Mouse (Mus musculus) layer of hippocampus, adult 18-20 months (tissue): ENCODE data around the gene Gstm5. TPM values are rescaled to one million over a fixed set of nuclear protein-coding genes. Genes with fewer than 3 reads are reported as not detected.
A peak's percentile ranks its signal among the peaks of the same experiment; 100 is the strongest.
"Not testable (repeated sequence)": the region's sequence is repeated elsewhere in the genome, so short reads cannot be mapped to it uniquely, and the experiment has no call there.

Experiments
- DNase-seq, 2 experiments: peaks; one replicate each; pipeline ENCODE4 v3.0.0; 2022; ENCODE audit warnings: low spot score in 2 of 2
- total RNA-seq, 2 experiments: library from RNA; stranded (reverse); gene quantifications; 2 replicates each; pipeline ENCODE4 v1.2.3; 2021

Gene Gstm5
- total RNA-seq, 2 experiments from 2014 or later: 286 to 295 TPM

DNA sequence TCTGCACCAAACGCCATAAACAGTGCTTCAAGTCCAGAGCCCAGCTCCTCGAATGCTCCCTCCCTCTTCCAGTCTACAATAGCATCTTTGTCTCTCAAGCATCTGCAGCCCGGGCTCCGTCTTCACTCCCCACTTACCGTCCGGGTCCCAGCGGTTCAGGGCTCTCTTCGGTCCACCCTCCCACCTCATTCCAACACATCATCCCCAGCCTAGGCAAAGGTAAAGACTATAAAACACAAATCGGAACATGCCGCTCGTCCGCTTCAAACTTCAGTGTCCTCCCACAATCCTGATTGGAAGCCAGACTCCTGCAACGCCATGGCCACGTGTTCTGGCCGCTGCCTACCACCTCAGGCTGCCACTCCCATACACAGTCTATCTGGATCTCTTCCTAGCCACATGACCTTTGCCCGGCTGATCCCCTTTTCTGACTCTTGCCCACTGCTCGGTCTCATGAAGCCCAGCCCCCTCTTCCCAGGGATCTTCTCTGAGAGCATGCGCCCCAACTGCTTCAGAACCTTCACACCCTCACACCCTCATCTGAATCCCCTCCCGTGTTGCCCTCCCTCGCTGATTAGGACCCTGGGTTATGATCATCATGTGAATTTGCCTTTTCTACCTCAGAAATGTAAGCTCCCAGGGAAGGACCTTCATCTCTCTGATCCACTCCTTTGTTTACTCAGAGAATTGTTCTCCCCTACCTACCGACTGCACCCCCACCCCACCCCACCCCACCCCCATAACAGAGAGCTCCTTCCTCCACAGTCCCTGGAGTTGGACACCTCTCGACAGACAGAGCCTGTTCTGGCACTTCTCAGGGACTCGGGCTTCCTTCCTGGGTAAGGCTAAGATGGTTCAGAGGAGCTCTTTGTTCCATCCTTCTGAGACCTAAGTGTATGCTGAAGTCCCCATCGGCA is 22.0 kb upstream of the Gstm5 start:
- DNase-seq: no peak

DNA sequence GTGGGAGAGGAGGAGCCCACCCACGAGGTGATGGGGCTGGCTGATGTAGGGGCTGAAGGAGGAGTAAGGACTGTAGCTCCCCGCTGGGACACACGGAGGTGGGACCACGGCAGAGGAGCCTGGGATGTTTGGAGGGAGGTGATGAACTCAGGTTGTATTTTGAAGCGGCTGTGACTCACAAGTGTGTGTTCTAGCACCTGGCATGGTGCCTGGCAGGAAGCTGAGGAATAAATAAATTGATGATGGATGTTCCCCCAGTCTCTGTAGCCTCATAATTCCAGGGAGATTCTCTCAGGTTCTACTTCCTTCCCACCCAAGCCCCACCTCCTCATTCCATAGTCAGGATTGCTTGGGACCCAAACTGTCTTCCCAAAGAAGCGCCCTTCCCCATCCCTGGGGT is 20.4 kb upstream of the Gstm5 start:
- DNase-seq: no peak

DNA sequence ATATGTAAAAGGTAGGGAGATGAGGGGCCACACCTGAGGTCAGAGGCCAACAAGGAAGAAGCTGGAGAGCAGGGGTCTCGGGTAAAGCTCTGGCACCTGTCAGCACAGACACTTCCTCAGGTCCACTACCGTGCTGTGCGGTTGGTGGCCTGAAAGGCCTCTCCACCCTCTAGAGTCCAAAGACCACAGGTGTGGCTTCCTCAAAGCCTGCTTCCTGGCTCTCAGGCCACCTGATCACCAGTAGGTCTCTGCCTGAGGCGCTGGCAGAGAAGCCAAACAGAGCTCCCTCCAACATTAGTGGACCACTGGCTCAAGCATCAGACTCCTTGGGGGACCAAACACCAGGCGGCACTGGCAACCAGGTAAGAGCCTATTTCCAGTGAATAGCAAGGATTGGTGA is 18.6 kb upstream of the Gstm5 start, which contains the start of gene Eps8l3:
Gene Eps8l3 (plus strand): TSS at position 225 of the 400 bp plus-strand sequence.
- no peak for DNase-seq

DNA sequence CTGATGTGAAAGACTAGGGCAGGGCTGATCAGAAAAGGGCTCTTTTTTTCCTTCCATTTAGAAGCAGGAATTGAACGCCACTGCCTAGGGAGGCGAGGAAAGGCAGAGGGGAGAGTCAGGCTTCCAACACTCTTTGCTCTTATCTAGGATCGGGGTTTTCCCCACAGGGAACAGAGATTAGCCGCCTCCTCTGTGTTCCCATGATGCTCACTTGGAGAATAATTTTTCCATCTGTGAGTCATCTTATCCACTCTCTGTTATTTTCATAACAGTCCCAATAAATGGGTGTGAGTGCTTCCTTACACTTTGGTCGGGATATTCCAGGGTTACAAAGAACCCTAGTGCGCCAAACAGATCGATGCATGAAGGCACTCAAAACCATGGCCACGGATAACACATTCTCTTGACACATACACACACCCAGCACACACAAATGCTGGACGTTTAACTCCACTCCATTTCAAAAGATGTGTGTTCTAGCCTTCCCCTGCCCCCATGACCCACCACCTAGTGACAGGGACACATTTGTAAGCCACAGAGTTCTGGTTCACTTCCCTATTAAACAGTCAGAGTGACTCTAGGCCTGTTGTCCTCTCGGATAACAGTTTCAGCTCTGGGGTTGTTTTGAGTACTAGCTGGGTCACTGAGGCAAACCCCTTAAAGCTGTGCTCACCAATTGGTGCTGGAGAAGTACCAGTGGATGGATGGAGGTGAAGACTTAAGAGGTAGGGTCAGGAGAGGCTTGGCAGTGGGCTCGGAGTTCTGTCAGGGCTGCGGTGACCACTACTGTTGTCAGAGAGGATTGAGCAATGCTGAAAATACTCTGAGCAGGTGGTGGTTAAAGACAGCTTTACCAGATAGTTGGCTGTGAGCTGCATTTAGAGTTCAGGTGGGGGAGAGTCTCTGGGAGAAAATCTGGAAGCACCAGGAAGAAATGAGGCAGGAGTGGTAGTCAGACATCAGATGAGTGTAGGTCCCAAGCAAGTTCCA is 17.6 kb upstream of the Gstm5 start:
- peak in 1 of 2 experiments; percentile 64 for DNase-seq

DNA sequence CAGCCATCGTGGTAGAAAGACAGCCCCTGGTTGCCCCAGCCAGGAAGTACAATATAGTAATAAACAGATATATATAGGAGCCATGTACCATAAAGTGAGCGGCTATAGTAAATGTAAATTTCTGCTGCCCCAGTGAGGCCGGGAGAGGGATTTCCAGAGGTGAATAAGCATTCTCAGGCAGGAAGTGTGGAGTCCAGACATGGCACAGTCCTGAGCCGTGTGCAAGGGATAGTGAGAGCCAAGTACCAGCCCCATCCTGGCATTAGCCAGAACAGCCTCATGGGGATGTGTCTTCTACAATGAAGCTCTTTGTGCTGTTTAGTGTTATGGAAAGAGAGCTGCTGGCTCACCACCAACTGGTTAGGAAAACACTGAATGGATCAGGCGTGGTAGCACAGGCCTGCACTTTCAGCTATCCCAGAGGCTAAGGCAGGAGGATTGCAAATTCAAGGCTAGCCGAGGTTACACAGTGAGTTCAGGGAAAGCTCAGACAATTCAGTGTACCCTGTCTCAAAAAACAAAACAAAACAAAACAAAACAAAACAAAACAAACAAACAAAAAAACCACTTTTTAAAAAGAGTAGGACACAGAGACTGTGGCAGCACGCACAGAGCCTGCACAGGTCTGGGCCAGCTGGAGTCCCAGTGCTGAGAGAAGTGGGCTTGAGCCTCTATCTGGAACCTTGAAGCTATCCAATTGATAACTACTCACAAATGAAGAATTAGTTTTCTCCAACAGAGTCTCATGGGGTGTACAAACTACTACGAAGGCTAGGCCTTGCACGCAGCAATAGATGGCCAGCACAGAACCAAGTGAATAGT is 7.7 kb upstream of the Gstm5 start:
- DNase-seq: peak; percentile 58 to 87

DNA sequence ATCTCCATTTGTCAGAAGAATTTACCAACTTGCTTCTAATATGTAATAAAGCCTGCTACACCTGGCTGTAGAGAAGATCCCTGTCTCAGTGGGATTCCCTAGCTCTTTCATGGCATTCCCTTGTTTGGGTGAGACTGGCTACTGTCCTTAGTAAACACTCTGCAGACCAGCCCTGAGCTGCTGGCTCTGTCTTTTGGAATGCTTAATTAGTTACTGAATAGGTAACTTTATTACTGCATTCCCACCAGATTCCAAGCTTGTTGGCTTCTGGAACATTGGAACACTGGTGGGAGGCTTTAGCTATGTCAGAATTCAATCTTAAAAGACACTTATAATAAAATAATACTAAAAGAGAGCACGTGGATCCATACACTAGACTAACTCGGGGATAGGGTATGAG is 6.4 kb upstream of the Gstm5 start:
- DNase-seq: not testable (repeated sequence)

DNA sequence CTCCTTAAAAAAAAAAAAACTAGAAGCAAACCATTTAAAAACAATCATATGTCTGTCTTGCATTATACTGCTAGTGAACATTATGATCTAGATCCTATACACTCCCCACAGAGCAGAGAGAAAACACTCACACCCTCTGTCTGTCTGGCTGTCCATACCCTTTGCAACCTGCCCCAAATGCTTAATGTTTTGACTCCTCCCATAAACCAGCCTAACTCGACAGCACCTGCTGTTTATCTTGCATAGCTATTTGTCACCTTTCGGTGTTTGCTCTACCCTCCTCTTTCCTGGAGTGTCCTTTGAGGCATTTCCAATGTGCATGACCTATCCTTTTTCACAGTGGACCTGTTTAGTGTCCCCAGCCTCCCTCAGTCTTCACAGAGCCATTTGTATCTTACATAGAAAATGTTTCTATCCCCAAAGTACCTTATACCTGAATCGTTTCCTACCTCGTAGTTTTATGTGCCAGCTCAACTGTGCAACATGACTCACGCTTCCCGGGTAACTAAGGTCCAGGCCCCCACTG is 364 bp upstream of the Gstm5 start:
- DNase-seq: no peak

DNA sequence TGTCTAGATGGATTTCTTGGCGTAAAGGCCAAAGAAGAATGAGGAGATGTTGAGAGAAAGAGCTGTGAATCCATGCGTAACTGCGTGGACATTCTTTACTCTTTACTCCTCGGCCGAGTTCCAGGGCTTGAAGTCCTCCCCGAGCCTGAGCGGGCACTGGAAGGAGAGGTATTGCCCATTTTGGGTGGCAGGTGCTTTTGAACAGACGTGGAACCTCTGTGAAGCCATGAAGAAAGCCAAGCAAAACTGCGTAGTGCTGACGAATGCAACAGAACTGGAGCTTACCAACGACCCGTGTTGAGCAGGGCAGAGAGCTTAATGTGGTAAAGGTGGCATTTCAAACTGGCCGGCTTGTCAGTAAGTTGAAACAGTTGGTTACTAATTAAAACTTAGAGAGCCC is 3.1 kb downstream of the Gstm5 start:
- no peak for DNase-seq

DNA sequence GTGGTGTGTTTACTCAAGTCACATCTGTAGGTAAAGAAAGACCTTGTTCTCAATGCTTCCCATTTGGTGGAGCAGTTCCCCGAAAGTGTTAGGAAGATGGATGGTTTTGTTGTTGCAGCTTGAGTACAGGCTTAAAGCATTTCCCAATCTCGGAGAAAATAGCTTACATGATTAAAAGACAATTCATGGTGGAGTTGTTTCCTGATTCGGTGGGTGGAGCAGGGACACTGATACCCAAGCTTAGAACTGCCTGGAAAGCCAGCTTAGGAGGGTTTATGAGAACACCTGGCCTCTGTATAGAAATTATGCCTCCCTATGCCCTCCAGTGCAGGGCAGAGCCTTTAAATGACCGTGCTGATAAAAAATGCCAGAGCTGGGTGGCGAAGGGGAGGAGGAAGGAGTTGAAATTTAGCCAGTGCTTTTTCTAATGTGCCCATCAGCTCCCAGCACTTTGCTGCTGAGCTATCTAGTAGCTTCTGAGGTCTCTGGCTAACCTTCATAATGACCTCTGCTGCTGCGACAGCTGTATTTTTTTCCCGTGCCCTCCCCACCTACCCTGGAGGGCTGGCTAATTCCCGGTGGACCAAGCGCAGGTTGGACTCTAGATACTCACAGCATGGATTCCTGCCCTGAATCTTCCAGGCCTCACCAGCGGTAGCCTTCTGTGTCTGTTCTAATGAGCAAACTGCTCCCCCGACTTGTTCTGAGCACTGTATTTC is 5.5 kb downstream of the Gstm5 start:
- DNase-seq: no peak

DNA sequence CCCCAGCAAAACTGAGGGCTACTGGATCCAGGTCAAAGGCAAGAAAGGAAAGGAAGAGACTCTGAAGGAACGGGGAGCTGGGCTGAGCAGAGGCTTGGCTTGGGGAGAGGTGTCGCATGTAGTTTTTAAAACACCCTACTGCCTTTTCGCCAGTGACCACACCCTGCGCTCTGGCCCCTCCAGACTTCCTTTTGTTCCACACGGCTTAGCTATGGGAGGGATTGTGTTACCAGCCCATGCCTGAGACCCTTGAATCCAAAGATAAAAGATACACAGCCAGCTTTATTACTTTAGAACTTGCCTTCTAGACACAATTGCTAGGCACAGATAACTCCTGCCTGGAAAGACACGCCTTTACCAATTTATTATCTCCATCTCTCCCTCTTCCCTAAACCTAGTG is 10.3 kb downstream of the Gstm5 start:
- no peak for DNase-seq

DNA sequence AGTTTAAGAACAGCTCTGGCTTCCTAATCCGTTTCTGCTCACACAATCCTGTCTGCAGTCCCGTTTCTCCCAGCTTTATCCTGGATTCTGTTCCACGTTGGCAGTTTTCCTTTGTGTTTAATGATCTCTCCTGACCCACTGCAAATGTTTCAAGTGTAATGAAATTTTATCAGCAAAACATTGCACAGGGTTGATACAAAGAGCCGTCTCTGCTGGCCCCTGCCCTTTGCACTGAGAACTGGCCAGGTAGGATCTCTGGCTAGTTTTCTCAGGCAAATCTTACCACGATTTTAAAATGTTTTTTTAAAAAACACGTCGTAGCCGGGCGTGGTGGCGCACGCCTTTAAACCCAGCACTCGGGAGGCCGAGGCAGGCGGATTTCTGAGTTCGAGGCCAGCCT is 21.1 kb downstream of the Gstm5 start:
- DNase-seq: no peak

DNA sequence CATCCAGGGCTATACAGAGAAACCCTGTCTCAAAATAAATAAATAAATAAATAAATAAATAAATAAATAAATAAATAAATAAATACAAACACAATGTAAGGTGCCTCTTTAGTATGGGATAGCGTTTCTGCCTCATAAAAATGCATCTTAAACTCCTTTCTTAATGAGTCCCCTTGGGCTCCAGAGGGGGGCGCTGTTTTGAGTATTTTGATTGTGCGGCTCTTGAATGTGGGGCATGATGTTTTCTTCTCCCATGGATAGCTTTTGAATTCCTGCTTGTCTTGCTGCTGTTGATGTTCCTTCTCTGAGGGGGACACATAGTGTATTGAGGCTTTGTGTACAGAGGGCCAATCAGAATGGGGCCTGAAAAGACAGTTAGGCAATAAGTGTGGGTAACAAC is 21.5 kb downstream of the Gstm5 start:
- no peak for DNase-seq

DNA sequence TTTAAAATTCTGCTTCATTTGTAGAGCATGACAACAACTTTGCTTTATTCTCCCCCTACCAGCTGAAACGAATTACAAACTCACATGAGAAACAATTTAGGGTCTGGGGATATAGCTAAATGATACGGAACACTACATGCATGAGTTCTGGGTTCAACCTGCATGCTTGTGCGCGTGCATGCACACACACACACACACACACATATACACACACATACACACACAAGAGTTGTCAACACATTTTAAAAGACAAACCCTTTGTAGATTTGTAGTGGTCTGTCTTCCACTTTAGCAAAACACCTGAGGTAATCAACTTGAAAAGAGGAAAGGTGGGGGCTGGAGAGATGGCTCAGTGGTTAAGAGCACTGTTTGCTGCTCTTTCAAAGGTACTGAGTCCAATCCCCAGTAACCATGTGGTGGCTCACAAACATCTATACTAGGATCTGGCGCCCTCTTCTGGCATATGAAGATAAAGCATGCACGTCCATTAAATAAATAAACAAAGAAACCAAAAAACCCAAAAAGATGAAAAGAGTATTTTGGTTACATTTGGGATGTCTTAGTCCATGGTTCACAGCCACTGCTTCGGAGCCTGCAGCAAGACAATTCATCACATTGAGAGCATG is 22.3 kb downstream of the Gstm5 start:
- DNase-seq: peak; percentile 49 to 89

DNA sequence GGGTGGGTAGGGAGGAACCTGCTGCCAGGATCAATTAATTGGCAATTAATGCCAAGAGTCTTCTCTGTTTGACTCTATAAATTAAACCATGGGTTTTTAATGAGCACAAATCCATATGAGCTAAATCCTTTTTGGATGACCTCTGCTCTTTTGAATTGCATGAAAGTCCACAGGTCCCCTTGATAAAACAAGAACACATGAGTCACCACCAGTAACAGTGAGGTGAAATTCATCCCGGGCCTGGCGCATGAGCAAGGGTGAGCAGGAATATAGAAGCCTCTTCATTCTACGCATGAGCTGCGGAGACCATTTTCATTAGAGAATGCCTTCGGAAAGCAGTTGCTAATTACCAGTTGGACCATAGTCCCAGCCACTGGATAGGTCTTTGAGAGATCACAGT is 24.7 kb downstream of the Gstm5 start:
- no peak for DNase-seq

DNA sequence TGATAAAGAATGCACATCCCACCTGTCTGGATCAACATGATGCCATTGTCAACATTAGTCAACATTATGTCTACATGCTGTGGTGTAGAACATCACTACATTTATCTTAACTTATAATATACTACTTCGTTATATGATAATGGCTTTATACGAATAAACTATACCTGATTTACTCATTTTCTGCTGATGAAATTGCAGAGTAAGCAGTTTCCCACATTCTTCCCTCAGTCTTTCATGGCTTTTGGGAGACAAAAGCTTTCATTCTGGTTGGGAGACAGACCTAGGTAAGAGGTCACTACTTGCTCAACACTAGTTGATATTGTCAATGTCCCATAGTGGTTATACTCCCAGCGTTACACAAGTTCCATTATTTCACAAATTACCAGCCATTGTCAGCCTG is 29.7 kb downstream of the Gstm5 start:
- DNase-seq: no peak

DNA sequence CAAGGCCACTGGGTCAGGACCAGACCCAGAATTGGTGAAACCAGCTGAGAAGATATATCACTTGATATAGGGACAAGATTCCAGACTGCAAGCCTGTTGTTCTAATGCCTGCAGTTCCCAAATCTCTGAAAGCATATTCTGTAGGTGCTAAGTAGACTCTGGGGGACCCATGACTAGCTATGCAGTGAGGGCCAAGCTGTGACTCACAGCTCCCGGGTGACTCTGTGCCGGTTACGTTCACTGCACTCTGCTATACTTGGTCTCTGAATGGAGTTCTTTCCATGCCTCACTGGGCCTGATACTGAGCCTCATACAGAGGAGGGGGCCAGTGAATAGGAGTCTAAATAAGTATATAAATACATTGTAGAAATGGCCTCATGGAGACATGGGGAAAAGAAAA is 32.2 kb downstream of the Gstm5 start:
- no peak for DNase-seq

DNA sequence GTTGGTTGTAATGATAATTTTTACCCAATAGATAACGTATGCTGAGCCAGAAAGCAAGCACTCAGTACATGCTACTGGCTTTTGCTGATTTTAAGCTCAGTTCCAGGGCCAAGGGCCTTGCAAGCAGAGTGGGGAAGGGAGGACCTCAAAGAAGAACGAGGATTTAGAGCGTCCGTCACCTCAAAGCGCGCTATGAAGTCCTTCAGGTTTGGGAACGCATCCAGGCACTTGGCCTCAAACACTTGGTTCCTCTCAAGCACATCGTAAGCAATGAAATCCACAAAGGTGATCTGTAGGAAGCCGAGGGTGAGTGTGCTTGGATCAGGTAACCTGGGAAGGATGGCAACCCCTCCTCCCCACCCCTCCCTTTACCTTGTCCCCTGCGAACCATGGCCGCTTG is 33.1 kb downstream of the Gstm5 start:
- no peak for DNase-seq

DNA sequence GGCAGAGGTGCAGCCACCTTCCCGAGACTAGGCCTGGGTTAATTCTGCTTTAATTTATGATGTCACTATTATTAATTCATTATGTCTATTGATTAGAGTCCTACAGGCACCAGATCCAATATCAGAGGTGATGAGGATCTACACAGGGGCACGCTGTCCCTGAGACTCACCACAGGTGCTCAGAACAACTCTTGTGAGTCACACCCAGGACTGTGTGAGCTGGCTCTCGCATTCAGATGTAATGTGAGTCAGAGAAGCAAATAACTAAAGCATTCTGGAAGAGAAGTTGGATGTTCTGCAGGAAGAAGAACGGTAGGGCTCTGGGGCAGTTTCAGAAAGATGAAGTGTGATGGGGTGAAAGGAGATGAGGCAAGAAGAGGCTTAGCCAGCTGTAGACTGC is 33.6 kb downstream of the Gstm5 start:
- no peak for DNase-seq

DNA sequence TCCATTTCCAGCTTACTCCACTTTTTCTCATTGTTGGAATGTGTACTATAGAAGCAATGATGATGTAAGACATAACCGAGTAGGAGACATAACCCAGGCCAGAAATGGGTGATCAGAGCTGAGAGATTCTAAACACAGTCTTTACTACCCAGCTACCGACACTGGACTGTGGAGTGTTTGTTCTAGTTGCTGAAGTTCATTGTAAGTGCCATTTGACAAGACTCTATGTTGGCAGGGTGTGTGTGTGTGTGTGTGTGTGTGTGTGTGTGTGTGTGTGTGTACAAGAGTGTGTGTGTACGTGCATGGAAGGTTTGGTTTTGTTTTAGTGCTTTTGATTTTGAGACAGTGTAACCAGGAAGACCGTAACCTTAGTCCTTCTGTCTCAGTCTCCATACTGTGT is 34.1 kb downstream of the Gstm5 start:
- DNase-seq: no peak

DNA sequence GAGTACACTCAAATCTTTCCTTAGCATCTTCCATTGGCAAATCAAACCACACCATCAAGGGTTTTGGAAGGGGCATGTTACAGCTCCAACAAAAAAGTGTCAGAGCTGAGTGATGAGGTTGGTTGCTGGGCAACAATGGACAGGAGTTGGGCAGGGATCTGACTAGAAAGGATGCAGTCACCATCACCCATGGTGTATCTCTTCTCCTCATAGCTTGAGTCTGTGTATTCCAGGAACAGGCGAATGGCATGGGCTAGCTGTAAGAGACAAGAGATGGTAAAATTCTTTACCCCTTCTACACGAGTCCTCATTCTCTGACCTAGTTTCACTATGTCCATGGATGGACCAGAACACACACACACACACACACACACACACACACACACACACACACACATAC is 35.5 kb downstream of the Gstm5 start:
- no peak for DNase-seq
